Mouse (Mus musculus): ENCODE results near the gene Krtcap3.

Gene Krtcap3

GRCm38 (mm10) chr5:31252795-31253545 lies 1.5 kb downstream of the Krtcap3 start:
- DNase-seq (ENCODE audit: low spot score) = no peak

- DNase-seq (ENCODE audit: low spot score) = no peak
These were observed 2.3 kb downstream of the Krtcap3 start for GRCm38 (mm10) chr5:31253806-31254205.

DNA sequence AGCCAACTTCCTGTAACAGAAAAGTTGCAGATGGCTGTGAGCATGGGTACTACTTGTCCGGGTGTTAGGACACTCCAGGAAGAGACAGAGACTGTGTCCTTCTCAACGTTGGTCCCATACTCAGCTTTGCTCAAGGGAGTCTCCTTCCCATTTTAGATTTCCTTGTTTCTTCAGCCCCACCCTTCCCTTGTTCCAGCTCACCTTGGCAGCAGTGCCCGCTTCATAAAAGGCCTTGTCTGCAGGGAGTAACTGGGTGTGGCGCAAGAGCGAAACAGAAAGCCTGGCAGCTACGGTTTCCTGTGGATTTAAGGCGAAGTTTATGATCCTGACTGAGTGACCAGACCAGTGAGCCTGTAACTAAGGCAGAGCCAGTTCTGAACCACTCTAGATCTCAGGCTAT lies 3.0 kb downstream of the Krtcap3 start:
- DNase-seq (ENCODE audit: low spot score) = no peak

GRCm38 (mm10) chr5:31254901-31255300 lies 3.4 kb downstream of the Krtcap3 start:
- no peak for DNase-seq (ENCODE audit: low spot score)

DNA sequence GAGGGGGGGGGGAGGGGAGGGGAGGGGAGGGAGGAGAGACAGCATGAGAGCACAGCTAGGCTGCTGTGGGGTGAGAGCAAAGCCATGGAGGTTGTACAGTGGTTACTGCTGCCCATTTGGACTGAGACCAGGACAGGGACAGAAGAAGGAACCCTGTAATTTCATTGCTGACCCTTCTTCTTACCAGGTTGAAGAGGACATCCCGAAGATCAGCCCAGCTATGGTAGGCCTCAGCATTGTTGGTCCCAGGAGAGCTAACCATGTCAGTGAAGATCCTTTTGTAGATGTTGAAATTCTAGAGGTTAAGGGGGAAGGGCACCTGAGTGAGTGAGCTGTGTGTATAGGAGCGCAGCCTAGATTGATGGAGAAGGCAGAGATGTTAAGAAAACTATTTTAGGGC lies 3.9 kb downstream of the Krtcap3 start:
- no peak for DNase-seq (ENCODE audit: low spot score)

DNA sequence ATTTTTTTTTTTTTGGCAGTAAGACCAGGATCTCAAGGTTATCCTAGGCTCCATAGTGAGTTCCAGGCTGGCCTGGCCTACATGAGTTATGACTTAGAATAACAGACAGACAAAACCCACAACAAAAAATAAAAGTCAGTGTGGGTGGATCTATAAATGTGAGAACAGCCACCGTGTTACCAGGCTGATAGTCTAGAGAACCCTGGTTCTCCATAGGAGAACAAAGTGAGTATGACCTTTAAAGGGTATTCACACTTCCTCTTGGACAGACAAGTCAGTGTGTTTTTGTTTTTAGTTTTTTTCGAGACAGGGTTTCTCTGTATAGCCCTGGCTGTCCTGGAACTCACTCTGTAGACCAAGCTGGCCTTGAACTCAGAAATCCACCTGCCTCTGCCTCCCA lies 4.5 kb downstream of the Krtcap3 start:
- DNase-seq (ENCODE audit: low spot score) = no peak

DNA sequence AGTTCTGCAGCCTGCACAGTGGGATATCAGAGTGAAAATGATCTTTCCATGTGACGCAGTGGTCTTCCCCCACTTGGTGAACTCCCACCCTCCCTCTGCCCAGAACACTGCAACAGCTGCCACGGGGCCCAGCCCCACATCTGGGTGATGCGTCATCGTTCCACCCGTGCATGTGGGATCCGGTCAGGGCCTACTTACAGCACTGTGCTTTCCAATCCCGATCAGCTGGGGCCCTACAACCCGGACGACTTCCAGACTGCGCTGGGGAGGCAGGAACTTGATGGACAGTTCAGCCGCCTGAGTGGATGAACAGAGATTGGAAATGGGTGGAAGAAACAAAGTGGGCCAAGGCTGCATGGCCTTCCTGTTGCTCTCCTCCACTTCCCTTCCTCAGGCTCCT lies 6.1 kb downstream of the Krtcap3 start:
- DNase-seq (ENCODE audit: low spot score) = no peak

GRCm38 (mm10) chr5:31266101-31266500 lies 14.6 kb downstream of the Krtcap3 start:
- DNase-seq (ENCODE audit: low spot score) = no peak

DNA sequence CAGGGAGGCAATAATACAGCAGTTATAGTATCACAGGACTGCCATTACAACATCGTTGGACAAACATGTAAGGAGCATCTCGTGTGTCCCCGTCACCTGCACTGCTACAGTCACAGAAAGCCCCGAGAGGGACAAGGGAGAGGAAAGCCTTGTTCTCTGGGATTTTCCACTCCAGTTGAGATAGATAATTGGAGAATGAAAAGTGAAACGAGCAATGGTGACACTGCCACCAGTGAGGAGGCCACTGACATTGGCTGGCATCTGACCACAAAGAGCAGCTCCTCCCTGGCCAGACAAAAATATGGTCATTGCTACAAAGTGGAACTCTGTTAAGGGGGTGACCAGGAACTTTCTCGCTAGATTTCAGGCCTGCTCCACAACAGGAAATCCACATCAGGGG lies 16.2 kb downstream of the Krtcap3 start:
- no peak for DNase-seq (ENCODE audit: low spot score)

- DNase-seq (ENCODE audit: low spot score) = no peak
These were observed 21.5 kb downstream of the Krtcap3 start for GRCm38 (mm10) chr5:31273018-31273417.

DNA sequence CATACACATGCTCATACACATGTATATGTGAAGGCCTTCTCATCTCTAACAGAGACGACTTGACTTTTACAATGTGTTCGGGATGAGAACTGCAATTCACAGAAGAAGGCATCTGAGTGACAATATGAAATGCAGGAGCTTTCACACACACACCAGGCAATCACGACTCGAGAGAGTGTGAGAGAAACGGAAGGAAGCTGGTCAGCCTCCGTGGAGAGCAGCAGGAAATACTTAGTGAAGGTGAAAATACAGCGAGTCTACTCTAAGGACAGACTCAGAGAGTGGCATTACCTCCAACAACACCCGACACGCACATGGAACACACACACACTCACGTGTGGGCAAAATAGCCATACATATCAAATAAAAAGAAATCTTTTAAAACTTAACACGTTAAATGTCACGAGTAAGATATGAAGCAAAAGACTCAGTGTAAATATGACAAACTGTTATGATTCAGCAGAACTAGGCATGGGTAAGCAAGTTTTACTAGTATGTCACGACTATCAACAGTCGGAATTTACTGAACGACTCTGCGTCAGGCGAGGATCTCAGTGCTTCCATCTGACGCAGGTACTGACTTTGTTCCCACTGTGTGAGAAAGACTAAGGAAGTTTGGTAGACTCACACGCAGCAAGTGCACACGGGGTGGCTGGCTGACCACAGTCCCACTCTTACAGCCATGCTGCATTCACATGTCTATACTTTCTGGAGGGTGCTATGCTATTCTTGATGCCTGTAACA lies 27.9 kb downstream of the Krtcap3 start:
- DNase-seq (ENCODE audit: low spot score) = no peak

DNA sequence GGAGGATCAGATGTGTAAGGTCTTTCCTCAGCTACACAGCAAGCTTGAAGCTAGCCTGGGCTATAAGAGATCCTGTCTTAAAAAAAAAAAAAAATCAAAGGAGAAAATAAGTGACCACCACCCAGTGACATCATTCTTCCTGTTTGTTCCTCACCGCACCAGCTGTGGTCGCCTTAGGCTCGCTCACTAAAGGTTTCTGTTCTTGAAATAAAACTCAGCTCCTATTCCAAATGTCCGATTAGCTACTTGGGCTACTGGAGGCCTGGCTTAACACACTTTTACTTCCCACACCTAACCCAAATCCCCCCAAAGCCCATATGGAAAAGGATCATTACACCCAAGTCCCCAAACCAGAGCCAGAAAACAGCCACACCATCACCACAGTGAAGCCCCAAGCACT lies 36.7 kb downstream of the Krtcap3 start:
- DNase-seq (ENCODE audit: low spot score) = no peak

DNA sequence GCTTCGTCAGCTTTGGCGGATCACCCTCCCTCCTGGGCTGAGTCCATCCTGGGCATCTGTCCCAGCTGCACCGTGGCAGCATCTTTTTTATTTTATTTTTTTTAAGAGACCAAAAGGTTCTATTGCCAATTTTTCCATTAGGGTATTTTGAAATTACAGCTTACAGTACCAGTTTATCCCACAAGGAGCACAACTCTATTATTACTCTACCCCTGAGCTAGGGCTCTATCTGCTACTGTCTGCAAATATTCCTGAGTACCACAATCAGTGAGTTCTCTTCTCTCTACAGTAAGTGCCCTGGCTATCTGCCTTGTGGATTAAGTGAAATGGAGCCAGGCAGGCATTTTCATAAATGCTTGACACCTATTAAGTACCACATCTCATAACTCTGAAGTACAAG lies 37.2 kb downstream of the Krtcap3 start:
- no peak for DNase-seq (ENCODE audit: low spot score)

DNA sequence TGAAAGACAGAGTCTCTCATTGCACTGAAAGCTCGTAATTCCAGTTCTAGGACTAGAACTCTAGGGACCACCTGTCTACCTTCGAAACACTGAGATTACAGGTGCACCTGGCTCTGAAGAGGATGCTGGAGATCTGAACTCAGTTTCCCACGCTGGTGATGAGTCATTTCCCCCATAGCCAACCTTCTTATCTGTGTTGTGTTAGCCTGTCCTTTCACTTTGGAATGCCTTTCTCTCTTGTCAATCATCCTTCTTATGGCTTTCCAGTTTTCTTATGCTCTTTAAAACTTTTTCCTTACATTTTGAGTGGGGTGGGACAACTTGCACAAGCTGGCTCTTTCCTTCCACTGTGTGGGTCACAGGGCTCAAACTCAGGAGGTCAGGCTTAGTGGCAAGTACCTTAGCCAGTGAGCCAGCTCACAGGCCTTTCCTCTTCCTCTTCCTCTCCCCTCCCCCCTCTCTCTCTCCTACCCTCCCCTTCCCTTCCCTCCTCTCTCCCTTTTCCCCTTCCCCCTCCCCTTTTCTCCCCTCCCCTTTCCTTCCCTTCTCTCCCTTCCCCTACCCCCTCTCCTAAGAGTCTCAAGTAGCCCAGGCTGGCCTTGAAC lies 38.2 kb downstream of the Krtcap3 start:
- DNase-seq (ENCODE audit: low spot score) = no peak

- peak; percentile 95 for DNase-seq (ENCODE audit: low spot score)
These were observed 39.2 kb downstream of the Krtcap3 start, which contains the start of gene Ift172 for GRCm38 (mm10) chr5:31290521-31291360. Gene Ift172, minus strand, starts transcription at chr5:31291116.

DNA sequence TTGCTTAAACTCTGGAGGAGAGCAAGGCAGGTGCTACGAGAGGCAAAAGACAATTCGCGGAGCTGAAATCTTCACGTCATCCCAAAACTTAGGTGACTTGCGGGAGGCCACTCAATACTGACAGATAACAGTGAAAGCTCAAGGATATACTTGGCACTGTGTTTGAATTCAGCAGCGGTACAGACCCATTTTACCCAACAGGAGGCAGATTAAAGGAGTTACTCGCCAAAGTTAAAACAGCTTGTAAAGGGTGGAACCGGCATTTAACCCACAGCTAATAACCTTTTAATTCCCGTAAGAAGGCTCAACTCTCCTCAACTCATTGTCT lies 39.8 kb downstream of the Krtcap3 start:
- no peak for DNase-seq (ENCODE audit: low spot score)

GRCm38 (mm10) chr5:31294964-31295605 lies 43.6 kb downstream of the Krtcap3 start:
- DNase-seq (ENCODE audit: low spot score) = no peak

GRCm38 (mm10) chr5:31295606-31296141 lies 44.2 kb downstream of the Krtcap3 start, which contains the start of gene Fndc4:
Gene Fndc4, minus strand, starts transcription at chr5:31296080.
- DNase-seq (ENCODE audit: low spot score) = peak; percentile 34

DNA sequence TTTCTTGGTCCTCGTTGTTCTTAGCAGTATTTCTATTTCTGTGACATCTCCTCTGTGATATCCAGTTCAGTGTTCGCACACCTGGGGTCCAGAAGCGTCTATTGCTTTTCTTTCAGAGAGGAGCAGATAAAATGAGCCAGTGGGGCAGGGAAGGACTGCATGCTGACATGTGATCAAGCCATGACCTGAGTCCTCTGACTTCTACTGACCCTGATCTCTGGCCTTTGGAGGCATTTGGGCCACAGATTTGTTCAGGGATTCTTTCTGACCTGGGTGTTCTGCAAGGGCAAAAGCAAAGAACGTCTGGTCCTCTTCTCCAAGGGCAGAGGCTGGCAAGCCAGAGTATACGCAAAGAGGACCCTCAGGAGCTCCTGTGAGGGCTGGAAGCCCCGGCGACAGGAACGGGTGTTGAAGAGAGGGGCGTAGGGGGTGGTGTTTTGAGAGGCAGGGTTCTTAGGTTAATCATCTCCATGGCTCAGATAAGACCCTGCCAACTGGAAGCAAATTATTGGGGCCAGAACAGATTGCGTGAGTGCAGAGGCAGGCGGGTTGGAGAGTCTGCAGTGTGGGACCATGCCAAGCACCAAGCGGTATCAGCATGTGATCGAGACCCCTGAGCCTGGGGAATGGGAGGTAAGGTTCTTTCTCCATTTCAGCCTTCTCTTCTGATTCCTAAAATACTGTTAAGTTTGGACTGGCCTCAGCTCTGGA lies 45.7 kb downstream of the Krtcap3 start, which contains the start of gene Gckr:
Gene Gckr (plus strand): TSS at position 397 of the 711 bp plus-strand sequence.
- no peak for DNase-seq (ENCODE audit: low spot score)

DNA sequence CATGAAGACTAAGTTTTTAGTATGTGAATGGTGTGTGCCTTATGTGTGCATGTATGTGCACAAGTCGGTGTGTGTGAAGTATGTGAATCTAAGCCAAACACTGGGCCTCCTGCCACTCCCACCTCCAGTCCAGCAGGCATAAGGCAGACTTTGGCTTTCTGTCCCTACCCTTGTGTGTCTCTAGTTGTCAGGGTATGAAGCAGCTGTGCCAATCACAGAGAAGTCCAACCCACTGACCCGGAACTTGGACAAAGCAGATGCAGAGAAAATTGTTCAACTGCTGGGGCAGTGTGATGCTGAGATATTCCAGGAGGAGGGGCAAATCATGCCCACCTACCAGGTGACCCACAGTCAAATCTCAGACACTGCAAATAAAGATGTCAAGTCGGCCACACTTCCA lies 46.5 kb downstream of the Krtcap3 start:
- DNase-seq (ENCODE audit: low spot score) = no peak

- DNase-seq (ENCODE audit: low spot score) = no peak
These were observed 47.0 kb downstream of the Krtcap3 start for GRCm38 (mm10) chr5:31298486-31298885.

Measured in testis, postnatal 14 days (tissue).